Mouse (Mus musculus) CH12.LX (cell line): ENCODE data around the gene Nmt2.

ENCODE experiments used
- CTCF ChIP-seq, 2 experiments: IDR thresholded peaks in 1 of 2; conservative IDR thresholded peaks in 1 of 2; 2 replicates each; pipeline ENCODE4 v1.5.1; 2011 to 2012; ENCODE audit warnings: low read depth in 2 of 2, low read length in 2 of 2, improper control_type of control experiment in 1 of 2, inconsistent platforms in 1 of 2, mild to moderate bottlenecking in 1 of 2, moderate library complexity in 1 of 2
- HCFC1 ChIP-seq: IDR thresholded peaks from 2 replicates; pipeline ENCODE4 v1.6.1; 2012; ENCODE audit warnings: low read depth, mild to moderate bottlenecking, inconsistent platforms, low read length, improper control_type of control experiment
- MAFK ChIP-seq: IDR thresholded peaks from 2 replicates; pipeline ENCODE4 v1.6.1; 2011; ENCODE audit warnings: low read length, improper control_type of control experiment; ENCODE audit not compliant: insufficient replicate concordance
- MAX ChIP-seq: IDR thresholded peaks from 2 replicates; pipeline ENCODE4 v1.6.1; 2011; ENCODE audit warnings: low read length, improper control_type of control experiment
- MXI1 ChIP-seq: IDR thresholded peaks from 2 replicates; pipeline ENCODE4 v1.6.1; 2011; ENCODE audit warnings: mild to moderate bottlenecking, low read depth, low read length, improper control_type of control experiment
- POLR2A ChIP-seq: IDR thresholded peaks from 2 replicates; pipeline ENCODE4 v1.6.1; 2011; ENCODE audit warnings: low read depth, mild to moderate bottlenecking, improper control_type of control experiment, low read length
- POLR2AphosphoS2 ChIP-seq: IDR thresholded peaks from 2 replicates; pipeline ENCODE4 v1.6.1; 2011; ENCODE audit warnings: low read depth, low read length, improper control_type of control experiment
- RCOR1 ChIP-seq: conservative IDR thresholded peaks from 2 replicates; pipeline ENCODE4 v1.6.1; 2012; ENCODE audit warnings: low read depth, mild to moderate bottlenecking, inconsistent platforms, low read length, improper control_type of control experiment
- SMC3 ChIP-seq: IDR thresholded peaks from 2 replicates; pipeline ENCODE4 v1.6.1; 2011; ENCODE audit warnings: low read depth, low read length, improper control_type of control experiment
- TBP ChIP-seq: conservative IDR thresholded peaks from 2 replicates; pipeline ENCODE4 v1.6.1; 2011; ENCODE audit warnings: low read depth, low read length, improper control_type of control experiment
- USF1 ChIP-seq: IDR thresholded peaks from 2 replicates; pipeline ENCODE4 v1.6.1; 2014; ENCODE audit warnings: low read depth, mild to moderate bottlenecking, inconsistent platforms, low read length, improper control_type of control experiment

GRCm38 (mm10) chr2:3335611-3336301 is 51.7 kb downstream of the Nmt2 start, which contains the start of gene Acbd7:
- TF ChIP-seq POLR2AphosphoS2, result no peak
- no peak for TF ChIP-seq MAX
- TF ChIP-seq CTCF (conservative IDR thresholded peaks at IDR 0.05 in 1 of 2, IDR thresholded peaks at IDR 0.05 in 1 of 2; ENCODE audit: low read depth in 2 of 2, low read length in 2 of 2), result no peak
- peak; percentile 43 for TF ChIP-seq POLR2A
- TF ChIP-seq TBP, result 0 out of 2 replicates have a peak, but pooled peaks have one; percentile 27
- no peak for TF ChIP-seq HCFC1
- no peak for TF ChIP-seq MXI1
- no peak for TF ChIP-seq USF1
- TF ChIP-seq SMC3, result no peak
- no peak for TF ChIP-seq MAFK
- no peak for TF ChIP-seq RCOR1
